Mouse (Mus musculus) ES-E14 (cell line): Measurements from ENCODE around the gene Odf4. TPM values are rescaled to one million over a fixed set of nuclear protein-coding genes. Genes with fewer than 3 reads are reported as not detected.

Experiments
- DNase-seq: peaks from one replicate; pipeline ENCODE4 v3.0.0-alpha.2; 2013; ENCODE audit warnings: low read depth, low spot score
- H3K27ac ChIP-seq: 2 replicates; pipeline ENCODE4 v1.5.1; 2012; ENCODE audit warnings: low read depth, mild to moderate bottlenecking, low read length, moderate library complexity, mixed read lengths; ENCODE audit not compliant: poor library complexity, insufficient read depth, severe bottlenecking
- H3K36me3 ChIP-seq: 2 replicates; pipeline ENCODE4 v1.6.1; 2012; ENCODE audit warnings: mild to moderate bottlenecking, low read length, moderate library complexity, mixed read lengths; ENCODE audit not compliant: control insufficient read depth, poor library complexity, insufficient read depth, severe bottlenecking
- H3K4me1 ChIP-seq, 2 experiments: fragments of 150-350 bp in 1 of 2; sonication (generic) in 1 of 2; 2 replicates each; pipeline ENCODE4 v1.6.1; 2012; ENCODE audit warnings: low read length in 2 of 2, mild to moderate bottlenecking in 1 of 2, mixed read lengths in 1 of 2; ENCODE audit not compliant: control insufficient read depth in 2 of 2, insufficient read depth in 2 of 2, poor library complexity in 1 of 2
- H3K4me3 ChIP-seq, 2 experiments: fragments of 150-350 bp in 1 of 2; sonication (generic) in 1 of 2; 2 replicates each; pipeline ENCODE4 v1.5.1; 2012; ENCODE audit warnings: low read length in 2 of 2, low read depth in 1 of 2, mild to moderate bottlenecking in 1 of 2, mixed read lengths in 1 of 2; ENCODE audit not compliant: insufficient read depth in 1 of 2, poor library complexity in 1 of 2, severe bottlenecking in 1 of 2
- H3K9ac ChIP-seq: 2 replicates; pipeline ENCODE4 v1.6.1; 2012; ENCODE audit warnings: low read depth, mild to moderate bottlenecking, low read length, mixed read lengths; ENCODE audit not compliant: poor library complexity, insufficient read depth, severe bottlenecking
- H3K9me3 ChIP-seq: fragments of 150-350 bp; sonication (generic); 2 replicates; pipeline ENCODE4 v1.6.1; 2012; ENCODE audit warnings: low read depth, mild to moderate bottlenecking, low read length; ENCODE audit not compliant: control insufficient read depth, insufficient read depth
- CHD2 ChIP-seq: IDR thresholded peaks from 2 replicates; pipeline ENCODE4 v1.6.1; 2014; ENCODE audit warnings: mild to moderate bottlenecking, low read depth, low read length, inconsistent platforms
- HCFC1 ChIP-seq: IDR thresholded peaks from 2 replicates; pipeline ENCODE4 v1.6.1; 2012; ENCODE audit warnings: low read length, inconsistent platforms, borderline replicate concordance; ENCODE audit not compliant: insufficient read depth
- MAFK ChIP-seq: IDR thresholded peaks from 2 replicates; pipeline ENCODE4 v1.6.1; 2014; ENCODE audit warnings: mild to moderate bottlenecking, low read depth, low read length, inconsistent platforms; ENCODE audit not compliant: insufficient read depth
- ZC3H11A ChIP-seq: IDR thresholded peaks from 2 replicates; pipeline ENCODE4 v1.6.1; 2012; ENCODE audit warnings: low read depth, mild to moderate bottlenecking, inconsistent platforms, low read length, borderline replicate concordance
- ZNF384 ChIP-seq: IDR thresholded peaks from 2 replicates; pipeline ENCODE4 v1.6.1; 2012; ENCODE audit warnings: low read depth, low read length, inconsistent platforms
- in situ Hi-C, 2 experiments: fragments of 600-800 bp; cut with MboI; formaldehyde crosslinking; loops; one replicate each; pipeline ENCODE4 v1.15.1; 2025; ENCODE audit warnings: low sequenced_read_pairs in 2 of 2, inconsistent platforms in 1 of 2; ENCODE audit not compliant: unreplicated experiment in 2 of 2
- total RNA-seq: library from RNA; depleted of rRNA; stranded (reverse); fragments of 300-350 nt; gene quantifications from 2 replicates; pipeline ENCODE4 v1.2.3, GENCODE M21; 2012

The Odf4 gene
- total RNA-seq, 1 experiment = not detected

DNA sequence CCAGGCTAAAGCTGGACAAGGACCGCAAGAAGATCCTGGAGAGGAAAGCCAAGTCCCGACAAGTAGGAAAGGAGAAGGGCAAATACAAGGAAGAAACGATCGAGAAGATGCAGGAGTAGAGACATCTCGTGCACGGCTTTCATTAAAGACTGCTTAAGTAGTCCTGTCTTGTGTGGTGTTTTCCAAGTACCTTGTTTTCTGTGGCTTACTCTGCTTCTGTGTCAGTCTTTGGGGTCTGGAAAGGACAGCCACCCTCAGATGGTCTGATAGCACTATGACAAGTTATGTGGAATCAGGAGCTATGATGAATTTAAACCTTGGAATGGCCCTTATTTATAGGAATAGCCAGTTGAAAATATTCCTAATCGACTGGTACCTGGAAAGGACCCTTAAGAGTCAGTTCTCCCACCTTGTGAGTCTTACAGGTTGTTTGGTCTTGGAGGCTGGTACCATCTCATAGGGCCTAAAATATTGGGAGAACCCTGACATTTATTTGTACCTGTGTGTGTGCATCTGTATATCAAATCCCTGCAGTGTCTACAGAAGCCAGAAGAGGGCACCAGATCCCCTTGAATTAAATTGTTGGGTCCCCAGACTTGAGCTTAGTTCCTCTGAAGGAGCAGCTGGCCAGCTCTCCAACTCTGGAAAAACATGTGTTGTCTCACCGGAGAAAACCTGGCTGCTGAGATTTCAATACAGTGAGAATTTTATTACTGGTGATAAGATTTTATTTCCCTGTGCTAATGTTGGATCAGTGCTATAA is 22.3 kb downstream of the Odf4 start:
- in situ Hi-C loops = loop anchor here in 1 of 2 experiments (5.0 kb wide), 1 partner anchor 83 kb away; no protein-coding TSS in a partner anchor
- Histone ChIP-seq H3K4me3 (peak overlapping the region in 1 of 2 experiments; percentile 11; a peak in 1 of 4 replicates), H3K4me1 (no peaks in the 10 kb centered on the region; a peak in 1 of 4 replicates), H3K9me3 (no peaks in the 10 kb centered on the region), H3K9ac (no peak overlapping the region; the same call in 1 of the 2 replicates), H3K27ac (no peak overlapping the region), H3K36me3 (peaks cover 35% of the 10 kb centered on the region)
- no peak for TF ChIP-seq HCFC1
- no peak; the same call in 1 of the 2 replicates for TF ChIP-seq CHD2
- TF ChIP-seq MAFK = no peak
- no peak for TF ChIP-seq ZC3H11A
- TF ChIP-seq ZNF384 = no peak
- DNase-seq = peak; percentile 91

DNA sequence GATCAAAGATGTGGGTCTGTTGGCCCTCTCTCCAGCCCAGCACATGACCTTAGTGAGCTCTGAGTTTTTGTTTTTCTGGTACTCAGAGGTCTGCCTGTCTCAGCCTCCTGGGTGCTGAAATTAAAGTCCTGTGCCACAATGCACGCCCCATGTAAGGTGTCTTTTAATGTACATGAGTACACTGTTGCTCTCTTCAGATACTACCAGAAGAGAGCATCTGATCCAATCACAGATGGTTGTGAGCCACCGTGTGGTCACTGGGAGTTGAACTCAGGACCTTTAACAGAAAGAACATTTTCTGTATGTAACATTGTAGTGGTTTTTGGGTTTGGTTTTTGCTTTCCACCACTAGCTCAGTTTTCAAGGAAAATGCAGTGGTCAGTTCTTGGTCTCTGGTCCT is 23.1 kb downstream of the Odf4 start:
- DNase-seq = no peak
- no peak overlapping the region for H3K27ac ChIP-seq
- peaks cover 35% of the 10 kb centered on the region for H3K36me3 ChIP-seq
- peak overlapping the region; percentile 93 to 97; a peak in 1 of 4 replicates for H3K4me3 ChIP-seq
- in situ Hi-C loops = no loop called here
- H3K4me1 ChIP-seq = no peaks in the 10 kb centered on the region; a peak in 1 of 4 replicates
- TF ChIP-seq ZNF384 = no peak
- TF ChIP-seq HCFC1 = no peak
- TF ChIP-seq MAFK = no peak
- TF ChIP-seq CHD2 = no peak
- TF ChIP-seq ZC3H11A = no peak
- peak overlapping the region; percentile 17; the same call in 1 of the 2 replicates for H3K9ac ChIP-seq
- H3K9me3 ChIP-seq = no peaks in the 10 kb centered on the region

DNA sequence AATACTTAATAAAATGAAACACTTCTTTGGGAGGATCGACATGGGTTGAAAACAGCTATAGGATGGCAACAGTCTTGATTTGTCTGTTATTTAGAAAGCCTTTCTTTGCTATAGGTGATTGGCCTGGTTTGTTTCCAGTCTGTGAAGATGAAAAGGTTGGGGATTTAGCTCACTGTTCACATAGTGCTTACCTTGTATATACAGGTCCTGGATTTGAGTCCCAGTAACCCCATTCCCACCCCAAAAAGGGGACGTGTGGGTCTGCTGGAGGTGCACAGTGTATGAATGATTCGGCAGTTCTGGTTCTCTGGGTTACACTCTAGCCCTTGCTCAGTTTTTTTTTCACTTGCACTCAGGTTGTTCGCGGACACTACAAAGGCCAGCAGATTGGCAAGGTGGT is 24.1 kb downstream of the Odf4 start:
- in situ Hi-C loops = no loop called here
- Histone ChIP-seq H3K27ac (no peak overlapping the region), H3K9me3 (no peaks in the 10 kb centered on the region), H3K36me3 (peaks cover 35% of the 10 kb centered on the region), H3K4me1 (no peaks in the 10 kb centered on the region), H3K9ac (peak overlapping the region; percentile 100), H3K4me3 (peak overlapping the region; percentile 93 to 97)
- TF ChIP-seq ZNF384 = no peak
- DNase-seq = no peak

DNA sequence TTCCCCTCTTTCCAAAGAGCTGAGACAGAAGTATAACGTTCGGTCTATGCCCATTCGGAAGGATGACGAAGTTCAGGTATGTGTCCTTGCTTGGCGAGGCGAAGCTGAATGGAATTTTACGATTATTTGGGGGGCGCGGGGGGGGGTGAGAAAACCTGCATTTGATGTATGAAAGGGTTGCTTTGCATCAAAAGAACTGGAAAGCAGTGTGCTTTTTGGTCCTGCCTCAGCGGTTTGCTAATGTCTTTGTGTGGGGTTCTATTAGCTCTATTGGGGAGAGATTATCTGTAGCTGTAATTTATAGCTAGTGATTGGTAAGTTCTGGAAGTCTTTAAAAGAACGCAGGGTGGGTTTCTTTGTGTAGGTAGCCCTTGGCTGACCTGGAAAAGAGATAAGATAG is 24.5 kb downstream of the Odf4 start:
- H3K4me1 ChIP-seq = no peaks in the 10 kb centered on the region
- TF ChIP-seq ZNF384 = no peak
- in situ Hi-C loops = no loop called here
- peak overlapping the region; percentile 93 to 97 for H3K4me3 ChIP-seq
- peaks cover 35% of the 10 kb centered on the region for H3K36me3 ChIP-seq
- no peak for DNase-seq
- no peaks in the 10 kb centered on the region for H3K9me3 ChIP-seq
- H3K27ac ChIP-seq = peak overlapping the region; percentile 17; the same call in 1 of the 2 replicates
- peak overlapping the region; percentile 100 for H3K9ac ChIP-seq

DNA sequence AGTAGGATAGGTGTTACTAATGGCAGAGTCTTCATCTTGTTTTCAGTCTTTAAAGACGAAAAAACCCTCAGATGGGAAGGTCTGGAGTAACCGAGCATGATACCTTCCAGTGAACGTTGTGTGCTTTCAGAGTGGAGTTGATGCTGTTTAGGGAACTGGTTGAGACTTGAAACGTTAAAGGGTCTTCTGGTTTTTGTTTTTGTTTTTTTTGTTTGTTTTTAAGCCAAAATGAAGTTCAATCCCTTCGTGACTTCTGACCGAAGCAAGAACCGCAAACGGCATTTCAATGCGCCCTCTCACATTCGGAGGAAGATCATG is 24.9 kb downstream of the Odf4 start:
- in situ Hi-C loops = no loop called here
- peak overlapping the region; percentile 88; the same call in 1 of the 2 replicates for H3K27ac ChIP-seq
- TF ChIP-seq HCFC1 (no peak), MAFK (no peak), ZNF384 (no peak), ZC3H11A (no peak), CHD2 (no peak)

More for the DNA sequence above, 24.9 kb downstream of the Odf4 start:
- Histone ChIP-seq H3K4me3 (peak overlapping the region; percentile 93 to 97), H3K36me3 (peaks cover 35% of the 10 kb centered on the region), H3K4me1 (no peaks in the 10 kb centered on the region), H3K9me3 (no peaks in the 10 kb centered on the region), H3K9ac (peak overlapping the region; percentile 100)
- DNase-seq = no peak
